Mouse (Mus musculus) urinary bladder, adult 18-20 months (tissue): Measurements from ENCODE around the gene Fgfr2.

Experiments used
- DNase-seq, 2 experiments: peaks; one replicate each; pipeline ENCODE4 v3.0.0; 2022; ENCODE audit warnings: low spot score in 2 of 2, mixed read lengths in 2 of 2

The Fgfr2 gene

GRCm38 (mm10) chr7:130659129-130659528 lies 2464.0 kb downstream of the Fgfr2 start:
- no peak for DNase-seq

- DNase-seq = peak in 1 of 2 experiments; percentile 56
These were observed 2465.4 kb downstream of the Fgfr2 start for GRCm38 (mm10) chr7:130657751-130658150.

GRCm38 (mm10) chr7:130656965-130657364 lies 2466.2 kb downstream of the Fgfr2 start:
- no peak for DNase-seq

- peak in 1 of 2 experiments; percentile 57 for DNase-seq
These were observed 2468.6 kb downstream of the Fgfr2 start for GRCm38 (mm10) chr7:130654562-130654961.

- no peak for DNase-seq
These were observed 2470.1 kb downstream of the Fgfr2 start for GRCm38 (mm10) chr7:130653036-130653555.

- no peak for DNase-seq
These were observed 2472.5 kb downstream of the Fgfr2 start for GRCm38 (mm10) chr7:130650621-130651020.

GRCm38 (mm10) chr7:130649257-130649656 lies 2473.9 kb downstream of the Fgfr2 start:
- DNase-seq = no peak

- DNase-seq = no peak
These were observed 2475.1 kb downstream of the Fgfr2 start for GRCm38 (mm10) chr7:130648061-130648460.

GRCm38 (mm10) chr7:130646762-130647139 lies 2476.4 kb downstream of the Fgfr2 start:
- DNase-seq = peak; percentile 53 to 77

- peak; percentile 80 to 84 for DNase-seq
These were observed 2477.0 kb downstream of the Fgfr2 start for GRCm38 (mm10) chr7:130645994-130646761.

GRCm38 (mm10) chr7:130645332-130645993 lies 2477.7 kb downstream of the Fgfr2 start:
- no peak for DNase-seq

- no peak for DNase-seq
These were observed 2482.5 kb downstream of the Fgfr2 start for GRCm38 (mm10) chr7:130640681-130641080.

- no peak for DNase-seq
These were observed 2485.3 kb downstream of the Fgfr2 start for GRCm38 (mm10) chr7:130637811-130638210.

- no peak for DNase-seq
These were observed 2486.2 kb downstream of the Fgfr2 start for GRCm38 (mm10) chr7:130636902-130637301.

- no peak for DNase-seq
These were observed 2486.9 kb downstream of the Fgfr2 start for GRCm38 (mm10) chr7:130636274-130636673.

GRCm38 (mm10) chr7:130635212-130635611 lies 2487.9 kb downstream of the Fgfr2 start:
- no peak for DNase-seq

GRCm38 (mm10) chr7:130634259-130634871 lies 2488.8 kb downstream of the Fgfr2 start:
- DNase-seq = no peak

GRCm38 (mm10) chr7:130632379-130632732 lies 2490.8 kb downstream of the Fgfr2 start:
- no peak for DNase-seq

- DNase-seq = no peak
These were observed 2491.4 kb downstream of the Fgfr2 start for GRCm38 (mm10) chr7:130631553-130632378.

GRCm38 (mm10) chr7:130630956-130631355 lies 2492.2 kb downstream of the Fgfr2 start:
- DNase-seq = no peak

- DNase-seq = no peak
These were observed 2493.2 kb downstream of the Fgfr2 start for GRCm38 (mm10) chr7:130629999-130630398.

- DNase-seq = no peak
These were observed 2494.5 kb downstream of the Fgfr2 start for GRCm38 (mm10) chr7:130628601-130629000.
